Mouse (Mus musculus): ENCODE results near the gene Dusp12. TPM values are rescaled to one million over a fixed set of nuclear protein-coding genes. Genes with fewer than 3 reads are reported as not detected.

Dusp12 gene
- total and polyA plus RNA-seq, 3 experiments = 10.0 to 14.4 (median 13.2) TPM

DNA sequence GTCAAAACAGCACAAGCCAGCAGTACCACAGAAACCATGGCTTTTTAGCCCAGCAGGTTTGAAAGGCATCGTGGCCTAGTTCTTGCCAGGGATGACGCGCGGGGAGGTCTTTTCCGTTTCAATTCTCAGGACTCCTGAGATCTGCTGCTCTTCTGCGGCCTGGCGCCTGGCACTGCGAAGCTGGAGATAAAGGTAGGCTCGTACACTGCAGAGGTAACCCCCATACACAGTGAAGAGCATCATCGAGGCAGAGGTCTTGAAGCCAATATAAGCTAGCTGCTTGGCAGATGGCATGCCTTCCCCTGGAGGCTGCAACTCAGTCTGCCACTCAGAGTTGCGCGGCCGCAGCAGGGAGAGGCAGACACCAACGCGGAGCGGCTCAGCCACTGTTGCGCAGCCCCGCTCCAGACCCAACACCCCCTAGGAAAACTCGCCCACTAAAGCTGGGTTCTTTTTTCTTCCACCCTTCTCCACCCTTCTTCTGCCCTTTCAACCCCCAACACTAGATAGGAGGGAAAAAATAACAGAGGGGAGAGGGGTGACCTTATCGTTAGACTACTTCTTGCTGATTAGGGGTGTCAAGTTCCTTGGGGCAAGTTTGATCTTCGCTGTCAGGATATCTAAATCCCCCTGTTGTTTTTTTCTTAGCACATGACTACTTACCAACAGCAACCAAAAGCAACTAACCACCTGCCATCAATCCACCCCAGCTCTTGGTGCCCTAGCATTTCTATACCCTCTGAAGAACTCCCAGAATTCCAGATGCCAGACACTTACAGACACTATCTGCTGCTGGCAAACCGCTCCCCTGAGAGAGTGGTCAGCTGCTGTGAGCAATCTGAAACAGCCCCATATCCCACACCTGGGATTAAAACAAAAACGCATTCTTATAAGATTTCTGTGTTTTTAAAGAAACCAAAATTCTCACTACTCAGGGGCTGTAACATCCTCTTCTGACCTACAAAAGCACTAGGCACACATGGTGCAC, 34.4 kb downstream of the Dusp12 start:
- Histone ChIP-seq H3K4me3 (ENCODE audit: low read depth, low read length) (no peak overlapping the region; the same call in 1 of the 2 replicates), H3K9me3 (replicated peaks) (no peaks in the 10 kb centered on the region), H3K27me3 (ENCODE audit: insufficient read depth, low read length) (no peaks in the 10 kb centered on the region), H3K36me3 (replicated peaks) (peaks cover 59% of the 10 kb centered on the region), H3K4me1 (ENCODE audit: insufficient read depth, low read depth, low read length) (peaks cover 38% of the 10 kb centered on the region)
- ATAC-seq (ENCODE audit: extremely low read depth, insufficient number of reproducible peaks, low FRiP score, poor library complexity, severe bottlenecking) (no peak), DNase-seq (ENCODE audit: low spot score) (no peak)
- TF ChIP-seq GATA2 (IDR thresholded peaks at IDR 0.05; ENCODE audit: borderline replicate concordance, low read depth, low read length) (no peak), GATA1 (IDR thresholded peaks at IDR 0.05; ENCODE audit: borderline replicate concordance, low read length) (no peak), CTCF (IDR thresholded peaks at IDR 0.05; ENCODE audit: low read depth, low read length) (no peak), TAL1 (conservative IDR thresholded peaks at IDR 0.05; ENCODE audit: low read depth, low read length) (no peak), POLR2AphosphoS5 (IDR thresholded peaks at IDR 0.05; ENCODE audit: insufficient replicate concordance, low read depth, low read length) (no peak)

- no peak for DNase-seq (ENCODE audit: low spot score)
- Histone ChIP-seq H3K36me3 (replicated peaks) (peaks cover 56% of the 10 kb centered on the region), H3K27me3 (ENCODE audit: insufficient read depth, low read length) (no peaks in the 10 kb centered on the region), H3K4me3 (ENCODE audit: low read depth, low read length) (no peak overlapping the region), H3K9me3 (replicated peaks) (no peaks in the 10 kb centered on the region), H3K4me1 (ENCODE audit: insufficient read depth, low read depth, low read length) (peaks cover 42% of the 10 kb centered on the region)
- no peak for ATAC-seq (ENCODE audit: extremely low read depth, insufficient number of reproducible peaks, low FRiP score, poor library complexity, severe bottlenecking)
- TF ChIP-seq TAL1 (conservative IDR thresholded peaks at IDR 0.05; ENCODE audit: low read depth, low read length) (no peak), CTCF (IDR thresholded peaks at IDR 0.05; ENCODE audit: low read depth, low read length) (no peak), GATA2 (IDR thresholded peaks at IDR 0.05; ENCODE audit: borderline replicate concordance, low read depth, low read length) (no peak), GATA1 (IDR thresholded peaks at IDR 0.05; ENCODE audit: borderline replicate concordance, low read length) (no peak), POLR2AphosphoS5 (IDR thresholded peaks at IDR 0.05; ENCODE audit: insufficient replicate concordance, low read depth, low read length) (no peak)
Measured at GRCm38 (mm10) chr1:170850007-170850406, 35.3 kb downstream of the Dusp12 start.

DNA sequence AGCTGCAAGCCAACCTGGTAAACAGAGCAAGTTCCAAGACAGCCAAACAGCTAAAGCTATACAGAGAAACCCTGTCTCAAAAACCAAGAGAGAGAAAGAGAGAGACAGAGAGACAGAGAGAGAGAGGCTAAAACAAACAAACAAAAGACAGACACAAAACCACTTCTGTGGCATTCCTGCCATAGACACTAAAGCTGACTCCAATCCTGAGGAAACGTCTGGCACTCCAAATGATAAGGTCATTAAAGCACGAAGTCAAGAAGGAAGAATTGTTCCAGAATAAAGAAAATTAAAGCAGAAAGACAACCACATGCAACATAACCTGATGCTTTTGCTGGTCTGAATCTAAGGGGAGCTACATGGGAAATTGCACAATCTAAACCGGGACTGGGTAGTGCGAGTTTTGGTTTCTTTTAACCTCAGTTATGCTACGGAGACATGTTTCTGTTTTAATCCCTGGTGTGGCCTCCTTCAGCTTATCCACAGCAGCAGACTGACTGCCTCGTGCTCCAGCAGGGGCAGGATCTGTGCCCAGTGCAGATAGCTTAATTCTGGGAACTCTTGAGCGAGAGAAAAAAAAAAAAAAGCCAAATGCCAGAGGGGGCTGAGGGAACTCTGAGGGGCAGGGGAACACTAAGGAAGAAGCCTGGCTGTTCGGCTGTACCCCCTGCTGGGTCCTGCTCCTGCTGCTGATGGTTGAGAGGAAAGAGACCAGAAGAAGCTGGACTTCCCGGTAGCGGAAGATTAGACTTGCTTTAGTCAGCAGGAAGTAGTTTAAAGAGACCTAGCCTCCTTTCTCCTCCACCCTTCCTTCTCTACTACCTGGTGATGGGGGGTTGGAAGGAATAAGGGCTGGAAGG, 39.7 kb downstream of the Dusp12 start:
- peak; percentile 34 for DNase-seq (ENCODE audit: low spot score)
- peak overlapping the region; percentile 45; the same call in 1 of the 2 replicates for H3K4me3 ChIP-seq (ENCODE audit: low read depth, low read length)

DNA sequence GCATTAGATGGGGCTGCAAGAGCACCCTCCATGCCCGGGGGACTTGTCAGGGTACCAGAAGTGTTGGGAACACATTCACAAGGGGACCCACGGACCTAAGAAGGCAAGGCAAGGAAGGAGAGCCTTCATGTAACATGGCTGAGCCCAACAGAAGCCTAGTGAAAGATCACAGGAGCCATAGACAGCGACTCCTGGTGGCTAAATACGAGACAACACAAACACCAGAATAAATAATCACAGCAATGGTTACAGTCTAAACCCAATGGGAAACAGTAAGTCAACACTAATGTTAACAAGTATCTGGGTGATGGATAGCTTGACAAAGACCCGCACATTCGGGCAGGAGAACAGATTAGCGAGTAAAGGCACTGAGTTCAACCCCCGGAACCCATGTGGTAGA, 41.0 kb downstream of the Dusp12 start:
- Histone ChIP-seq H3K27me3 (ENCODE audit: insufficient read depth, low read length) (no peaks in the 10 kb centered on the region), H3K4me3 (ENCODE audit: low read depth, low read length) (no peak overlapping the region), H3K9me3 (replicated peaks) (no peaks in the 10 kb centered on the region), H3K36me3 (replicated peaks) (peaks cover 66% of the 10 kb centered on the region), H3K4me1 (ENCODE audit: insufficient read depth, low read depth, low read length) (peaks cover 21% of the 10 kb centered on the region)
- no peak for DNase-seq (ENCODE audit: low spot score)
- TF ChIP-seq TAL1 (conservative IDR thresholded peaks at IDR 0.05; ENCODE audit: low read depth, low read length) = no peak
- no peak for TF ChIP-seq GATA2 (IDR thresholded peaks at IDR 0.05; ENCODE audit: borderline replicate concordance, low read depth, low read length)
- TF ChIP-seq CTCF (IDR thresholded peaks at IDR 0.05; ENCODE audit: low read depth, low read length) = no peak
- TF ChIP-seq GATA1 (IDR thresholded peaks at IDR 0.05; ENCODE audit: borderline replicate concordance, low read length) = no peak
- TF ChIP-seq POLR2AphosphoS5 (IDR thresholded peaks at IDR 0.05; ENCODE audit: insufficient replicate concordance, low read depth, low read length) = no peak
- no peak for ATAC-seq (ENCODE audit: extremely low read depth, insufficient number of reproducible peaks, low FRiP score, poor library complexity, severe bottlenecking)

More for the DNA sequence above, 39.7 kb downstream of the Dusp12 start:
- peaks cover 28% of the 10 kb centered on the region for H3K4me1 ChIP-seq (ENCODE audit: insufficient read depth, low read depth, low read length)
- no peak for TF ChIP-seq POLR2AphosphoS5 (IDR thresholded peaks at IDR 0.05; ENCODE audit: insufficient replicate concordance, low read depth, low read length)
- no peak for TF ChIP-seq CTCF (IDR thresholded peaks at IDR 0.05; ENCODE audit: low read depth, low read length)
- peak; percentile 56 for TF ChIP-seq TAL1 (conservative IDR thresholded peaks at IDR 0.05; ENCODE audit: low read depth, low read length)
- TF ChIP-seq GATA1 (IDR thresholded peaks at IDR 0.05; ENCODE audit: borderline replicate concordance, low read length) = no peak
- H3K27me3 ChIP-seq (ENCODE audit: insufficient read depth, low read length) = no peaks in the 10 kb centered on the region
- H3K9me3 ChIP-seq (replicated peaks) = no peaks in the 10 kb centered on the region
- H3K36me3 ChIP-seq (replicated peaks) = peaks cover 67% of the 10 kb centered on the region
- ATAC-seq (ENCODE audit: extremely low read depth, insufficient number of reproducible peaks, low FRiP score, poor library complexity, severe bottlenecking) = peak; percentile 90

GRCm38 (mm10) chr1:170839685-170840084, 45.7 kb downstream of the Dusp12 start:
- peaks cover 73% of the 10 kb centered on the region for H3K36me3 ChIP-seq (replicated peaks)

More at GRCm38 (mm10) chr1:170839685-170840084, 45.7 kb downstream of the Dusp12 start:
- no peaks in the 10 kb centered on the region; the same call in 1 of the 2 replicates for H3K4me1 ChIP-seq (ENCODE audit: insufficient read depth, low read depth, low read length)
- DNase-seq (ENCODE audit: low spot score) = no peak
- no peak overlapping the region for H3K4me3 ChIP-seq (ENCODE audit: low read depth, low read length)
- no peak for TF ChIP-seq POLR2AphosphoS5 (IDR thresholded peaks at IDR 0.05; ENCODE audit: insufficient replicate concordance, low read depth, low read length)
- TF ChIP-seq CTCF (IDR thresholded peaks at IDR 0.05; ENCODE audit: low read depth, low read length) = no peak
- no peak for TF ChIP-seq GATA1 (IDR thresholded peaks at IDR 0.05; ENCODE audit: borderline replicate concordance, low read length)
- TF ChIP-seq TAL1 (conservative IDR thresholded peaks at IDR 0.05; ENCODE audit: low read depth, low read length) = no peak
- TF ChIP-seq GATA2 (IDR thresholded peaks at IDR 0.05; ENCODE audit: borderline replicate concordance, low read depth, low read length) = no peak
- ATAC-seq (ENCODE audit: extremely low read depth, insufficient number of reproducible peaks, low FRiP score, poor library complexity, severe bottlenecking) = no peak
- no peaks in the 10 kb centered on the region for H3K9me3 ChIP-seq (replicated peaks)
- H3K27me3 ChIP-seq (ENCODE audit: insufficient read depth, low read length) = no peaks in the 10 kb centered on the region

All from G1E (cell line).